Mouse (Mus musculus): ENCODE data around the gene Lpin3.
A peak's percentile ranks its signal among the peaks of the same experiment; 100 is the strongest.

Lpin3 gene

GRCm38 (mm10) chr2:160880453-160881195 lies at the start of gene Lpin3:
Lpin3 (plus strand) TSS chr2:160880670.
- DNase-seq (ENCODE audit: low spot score), result peak; percentile 25

DNA sequence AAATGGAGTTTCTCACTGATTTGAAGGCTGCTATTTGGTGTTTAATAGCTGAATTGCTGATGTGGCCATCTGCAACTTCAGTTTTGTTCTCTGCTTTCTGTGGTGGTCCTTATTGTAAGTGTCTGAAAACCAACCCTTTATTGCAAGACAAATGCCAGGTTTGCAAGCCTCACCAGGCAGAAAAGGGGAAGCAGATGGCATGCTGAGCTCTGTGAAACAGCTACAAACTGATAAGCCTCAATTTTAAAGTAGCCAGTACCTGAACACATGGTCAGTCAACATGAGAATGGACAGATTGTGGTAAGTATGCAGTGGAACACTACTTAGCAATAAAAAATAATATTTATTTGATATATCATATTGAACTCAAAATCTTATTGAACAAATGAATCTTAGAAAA lies 39.6 kb upstream of the Lpin3 start:
- DNase-seq (ENCODE audit: low spot score), result no peak

DNA sequence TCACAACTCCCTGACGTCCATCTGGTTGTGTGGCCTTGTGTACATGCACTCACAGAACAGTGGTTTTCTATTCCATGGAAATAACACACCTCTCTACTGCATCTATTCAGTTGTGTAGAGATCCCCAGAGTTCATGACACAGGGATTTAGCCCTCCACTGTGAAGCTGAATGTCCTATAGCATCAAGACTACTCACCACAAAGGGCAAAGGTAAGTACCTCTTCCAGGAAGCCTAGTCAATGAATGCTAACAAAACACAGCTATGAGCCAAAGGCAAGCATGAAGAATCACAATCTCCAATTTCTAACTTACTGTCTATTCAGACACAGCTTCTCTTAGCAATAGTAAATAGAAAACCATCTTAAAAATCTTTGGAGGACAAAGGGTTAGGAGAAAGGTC lies 32.8 kb upstream of the Lpin3 start:
- no peak for DNase-seq (ENCODE audit: low spot score)

DNA sequence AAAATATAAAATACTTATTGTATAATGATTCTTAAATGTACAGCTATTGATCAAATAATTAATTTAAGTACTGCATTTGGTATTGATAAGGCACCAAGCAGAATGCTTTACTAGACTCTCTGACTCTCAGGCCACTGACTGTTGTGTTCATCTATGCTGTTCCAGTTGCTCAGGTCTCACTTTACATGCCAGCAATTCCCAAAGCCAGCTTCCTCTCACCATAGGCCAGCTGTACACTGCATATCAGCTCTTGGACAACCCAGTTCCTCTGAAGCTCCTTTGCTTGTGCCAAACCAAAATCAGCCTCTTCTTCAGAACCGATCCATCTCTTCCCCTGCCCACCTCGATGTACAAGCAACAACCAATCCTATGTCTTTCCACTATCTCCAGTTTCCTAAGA lies 32.3 kb upstream of the Lpin3 start:
- DNase-seq (ENCODE audit: low spot score), result no peak

DNA sequence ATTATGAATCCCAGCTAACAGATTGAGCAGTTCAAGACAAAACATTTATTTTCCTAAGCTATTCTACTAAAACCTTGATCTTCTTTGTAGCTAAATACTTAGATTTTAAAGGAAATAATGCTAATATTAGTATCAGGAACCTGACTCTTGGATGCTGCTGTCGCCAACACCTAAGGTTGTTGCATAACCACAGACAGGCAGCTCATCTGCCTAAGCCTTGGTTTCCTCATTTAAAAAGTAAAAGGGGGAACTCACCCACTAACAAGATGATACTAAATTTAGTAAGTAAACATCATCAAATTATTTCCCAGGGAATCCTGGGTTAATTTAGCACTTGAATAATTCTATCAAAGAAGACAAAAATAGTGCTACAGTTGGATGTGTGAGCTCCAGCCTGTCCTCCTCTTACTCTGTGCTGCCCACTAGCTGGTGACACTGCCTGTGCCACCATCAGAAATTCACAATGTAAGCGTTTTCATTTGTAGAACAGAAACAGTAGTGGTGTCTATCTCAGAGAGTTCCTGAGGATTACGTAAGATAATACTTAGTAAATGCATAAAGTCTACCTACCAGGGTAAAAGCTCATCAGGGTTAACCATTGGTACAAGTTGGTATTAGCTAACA lies 30.7 kb upstream of the Lpin3 start:
- DNase-seq (ENCODE audit: low spot score), result no peak

DNA sequence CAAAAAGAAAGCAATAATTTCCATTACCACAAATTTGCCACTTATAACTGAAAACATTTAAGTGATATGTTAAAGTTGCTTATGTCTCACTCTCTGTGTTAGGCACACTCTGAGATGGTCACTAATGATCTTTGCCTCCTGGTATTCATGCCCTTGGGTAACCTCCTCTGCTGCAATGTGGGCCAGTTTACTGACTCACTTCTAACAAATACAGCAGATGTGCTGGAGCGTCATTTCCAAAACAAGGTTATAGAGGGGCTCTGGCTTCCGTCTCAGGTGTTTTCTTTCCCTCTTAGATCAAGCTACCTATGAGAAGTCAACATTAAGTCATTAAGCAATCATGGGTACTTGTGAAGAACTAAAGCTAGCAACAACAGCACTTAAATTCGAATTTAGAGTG lies 30.1 kb upstream of the Lpin3 start:
- DNase-seq (ENCODE audit: low spot score), result no peak

- DNase-seq (ENCODE audit: low spot score), result no peak
Observed at GRCm38 (mm10) chr2:160854687-160855086, 25.8 kb upstream of the Lpin3 start.

GRCm38 (mm10) chr2:160856359-160857102 lies 23.9 kb upstream of the Lpin3 start:
- DNase-seq (ENCODE audit: low spot score), result no peak

- no peak for DNase-seq (ENCODE audit: low spot score)
Observed at GRCm38 (mm10) chr2:160860363-160860762, 20.1 kb upstream of the Lpin3 start.

- DNase-seq (ENCODE audit: low spot score), result no peak
Observed at GRCm38 (mm10) chr2:160864112-160864511, 16.4 kb upstream of the Lpin3 start.

DNA sequence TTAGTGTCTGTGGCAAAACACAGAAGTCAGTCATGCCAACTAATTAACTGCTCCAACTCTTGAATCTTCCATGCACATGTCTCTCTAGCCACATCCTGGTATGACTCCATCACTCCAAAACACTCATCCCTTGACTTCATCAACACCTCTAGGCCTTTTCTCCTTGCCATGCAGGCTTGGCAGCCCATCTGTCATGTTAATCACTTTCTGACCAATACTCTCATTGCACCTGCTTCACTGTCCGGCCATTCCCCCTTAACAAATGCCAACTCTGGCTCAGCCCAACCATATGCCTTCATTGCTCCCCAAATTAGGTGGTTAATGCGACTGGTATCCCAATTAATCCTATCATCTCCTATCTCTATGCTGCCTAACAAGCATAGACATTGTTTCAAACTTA lies 15.2 kb upstream of the Lpin3 start:
- no peak for DNase-seq (ENCODE audit: low spot score)

GRCm38 (mm10) chr2:160869446-160869845 lies 11.0 kb upstream of the Lpin3 start:
- no peak for DNase-seq (ENCODE audit: low spot score)

DNA sequence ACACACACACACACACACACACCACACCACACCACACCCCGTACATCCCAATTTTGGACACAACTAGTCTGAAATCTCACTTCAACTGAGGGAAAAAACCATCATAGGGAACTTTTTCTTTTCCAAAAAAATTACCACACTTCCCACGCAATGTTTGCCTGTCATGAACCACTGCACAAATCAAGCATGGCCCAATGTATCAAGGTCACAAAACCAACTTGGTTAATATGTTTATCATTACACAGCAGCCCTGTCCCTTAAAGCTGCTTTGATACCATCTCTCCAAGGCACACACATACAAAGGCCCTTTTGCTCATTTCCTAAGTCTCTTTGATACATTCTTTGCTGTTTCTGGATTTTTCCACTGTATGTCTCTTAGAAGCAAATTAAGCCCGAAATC lies 9.2 kb upstream of the Lpin3 start:
- no peak for DNase-seq (ENCODE audit: low spot score)

DNA sequence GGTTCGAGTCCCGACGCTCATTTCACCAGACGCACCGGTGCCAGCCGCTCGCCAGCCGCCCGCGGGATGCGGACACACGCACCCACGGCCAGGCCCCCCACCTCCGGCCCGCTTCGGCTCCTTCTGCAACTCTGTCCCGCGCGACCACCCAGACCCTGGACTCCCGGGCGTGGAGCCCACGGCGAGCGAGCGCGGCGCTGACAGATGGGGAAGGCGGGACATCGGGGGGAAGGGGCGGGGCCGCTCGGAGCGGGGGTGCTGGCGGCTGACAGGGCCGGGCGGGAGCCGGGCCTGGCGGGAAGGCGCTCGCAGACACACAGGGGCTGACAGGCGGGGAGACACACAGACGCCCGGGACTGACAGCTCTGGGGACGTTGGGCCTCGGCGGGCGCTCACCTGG lies 8.1 kb upstream of the Lpin3 start:
- DNase-seq (ENCODE audit: low spot score), result peak; percentile 69

DNA sequence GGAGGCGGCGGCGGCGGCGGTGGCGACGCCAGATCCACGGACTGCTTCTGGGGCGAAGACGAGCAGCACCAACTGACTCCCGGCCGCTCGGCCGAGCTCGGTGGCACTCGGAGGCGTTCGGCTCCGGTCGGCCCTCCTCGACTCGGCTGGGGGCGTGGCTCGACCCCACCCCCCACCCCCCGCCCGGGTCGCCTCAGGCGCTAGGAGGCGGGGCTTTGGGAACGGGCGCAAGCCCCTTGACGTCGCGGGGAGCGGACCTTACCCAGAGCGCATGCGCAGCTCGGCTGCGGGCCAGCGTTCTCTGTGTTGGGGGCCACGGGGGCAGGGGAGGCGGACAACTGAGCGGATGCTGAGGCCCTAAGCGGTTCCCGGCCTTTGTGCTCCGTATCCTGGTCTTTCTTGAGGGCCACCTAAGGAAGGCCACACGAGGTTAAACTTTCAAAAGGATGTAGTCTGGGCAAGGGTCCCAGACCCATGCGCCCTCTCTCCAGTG lies 7.5 kb upstream of the Lpin3 start, which contains the start of gene Zhx3:
Zhx3 (minus strand) TSS at position 109 of the 493 bp plus-strand sequence.
- peak; percentile 86 for DNase-seq (ENCODE audit: low spot score)

DNA sequence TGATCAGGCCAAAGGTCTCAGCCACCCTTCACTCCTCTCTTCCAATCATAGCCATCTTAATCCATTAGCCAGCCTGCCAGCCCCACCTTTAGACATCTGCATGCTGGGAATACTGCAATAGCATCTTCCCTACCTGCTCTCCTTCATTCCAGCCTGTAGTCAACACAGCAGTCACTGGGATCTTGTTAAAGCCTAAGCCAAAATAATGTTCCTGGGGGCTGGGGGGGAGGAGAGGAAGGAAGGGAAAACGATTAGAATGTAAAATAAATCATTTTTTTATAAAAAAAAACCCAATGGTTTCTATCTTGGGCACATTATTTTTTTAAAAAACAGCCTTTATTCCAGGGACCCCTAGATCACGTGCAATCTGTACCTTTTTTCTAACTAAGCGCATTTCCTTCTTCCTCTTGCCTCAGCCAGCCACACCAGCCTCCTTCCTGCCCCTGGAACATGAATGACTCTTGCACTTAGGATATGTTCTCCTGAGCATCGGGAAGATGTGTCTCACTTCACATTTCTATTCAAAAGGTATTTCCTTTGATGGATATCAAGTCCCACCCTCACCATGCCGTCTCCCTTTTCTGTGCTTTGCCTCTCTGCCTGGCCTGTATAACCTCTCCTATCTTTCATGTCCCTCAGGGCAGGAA lies 6.1 kb upstream of the Lpin3 start:
- DNase-seq (ENCODE audit: low spot score), result no peak

DNA sequence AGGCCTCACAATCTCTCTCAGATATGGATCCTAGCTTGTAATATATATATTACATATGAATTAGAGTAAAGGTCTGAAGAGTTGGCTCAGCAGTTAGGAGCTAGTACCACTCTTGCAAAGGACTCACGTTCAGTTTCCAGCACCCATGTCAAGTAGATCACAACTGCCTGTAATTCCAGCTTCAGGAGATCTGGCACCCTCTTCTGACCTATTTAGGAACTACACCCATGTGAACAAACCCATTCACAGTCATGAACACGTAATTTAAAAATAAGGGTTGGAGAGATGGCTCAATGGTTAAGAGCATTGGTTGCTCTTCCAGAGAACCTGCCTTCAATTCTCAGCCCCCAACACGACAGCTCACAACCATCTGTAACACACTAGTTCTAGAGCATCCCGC lies 4.4 kb upstream of the Lpin3 start:
- DNase-seq (ENCODE audit: low spot score), result no peak

- no peak for DNase-seq (ENCODE audit: low spot score)
Observed at GRCm38 (mm10) chr2:160881462-160882101, 1.1 kb downstream of the Lpin3 start.

GRCm38 (mm10) chr2:160882436-160882835 lies 2.0 kb downstream of the Lpin3 start:
- DNase-seq (ENCODE audit: low spot score), result no peak

- no peak for DNase-seq (ENCODE audit: low spot score)
Observed at GRCm38 (mm10) chr2:160883912-160884311, 3.4 kb downstream of the Lpin3 start.

DNA sequence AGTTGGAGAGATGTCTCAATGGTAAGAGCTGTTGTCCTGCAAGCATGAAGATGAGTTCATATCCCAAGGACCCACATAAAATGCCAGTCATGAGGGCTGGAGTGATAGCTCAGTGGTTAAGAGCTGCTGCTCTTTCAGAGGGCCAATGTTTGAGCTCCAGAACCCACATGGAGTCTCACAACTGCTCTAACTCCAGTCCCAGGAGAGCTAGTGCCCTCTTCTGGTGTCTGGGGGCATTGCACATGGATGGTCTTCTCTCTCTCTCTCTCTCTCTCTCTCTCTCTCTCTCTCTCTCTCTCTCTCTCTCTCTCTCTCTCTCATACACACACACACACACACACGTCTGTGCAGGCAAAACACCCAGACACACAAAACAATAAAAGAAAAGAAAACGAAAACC lies 4.4 kb downstream of the Lpin3 start:
- peak; percentile 38 for DNase-seq (ENCODE audit: low spot score)

DNA sequence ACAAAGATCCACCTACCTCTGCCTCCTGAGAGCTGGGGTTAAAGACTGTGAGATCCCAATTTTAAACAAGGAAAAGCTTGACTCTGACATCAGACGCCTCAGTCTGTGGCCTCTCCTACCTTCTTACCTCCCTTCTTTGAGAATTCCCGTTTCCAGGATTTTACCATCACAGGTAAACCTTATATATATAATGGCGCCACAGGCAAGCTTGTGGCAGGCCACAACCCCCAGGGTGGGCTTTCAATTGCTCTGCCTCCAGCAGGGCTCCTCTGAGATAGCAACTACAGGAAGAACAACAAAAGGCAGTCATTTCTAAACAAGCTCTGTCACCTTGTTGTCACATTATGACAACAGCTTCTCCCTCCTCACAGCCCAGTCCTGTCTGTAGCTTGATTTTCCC lies 5.8 kb downstream of the Lpin3 start:
- DNase-seq (ENCODE audit: low spot score), result no peak

Data from urinary bladder, postnatal 25 days (tissue).